Mouse (Mus musculus) midbrain, embryonic 12.5 days (tissue): Measurements from ENCODE around the gene Kpna3. TPM values are rescaled to one million over a fixed set of nuclear protein-coding genes. Genes with fewer than 3 reads are reported as not detected.
A peak's percentile ranks its signal among the peaks of the same experiment; 100 is the strongest.

Source experiments
- ATAC-seq: fragments of 200-750 bp; cut with Nextera tagmentation; 2 replicates; pipeline ENCODE4 v1.8.0; 2017; ENCODE audit warnings: low read depth, moderate TSS enrichment, moderate library complexity; ENCODE audit not compliant: low FRiP score
- H3K27ac ChIP-seq: fragments of 300-500 bp; sonication (generic); replicated peaks from 2 replicates; pipeline ENCODE4 v1.5.1; 2016; ENCODE audit warnings: mild to moderate bottlenecking
- H3K27me3 ChIP-seq: fragments of 300-500 bp; sonication (generic); 2 replicates; pipeline ENCODE4 v1.6.1; 2016; ENCODE audit warnings: mild to moderate bottlenecking
- H3K36me3 ChIP-seq: fragments of 300-500 bp; sonication (generic); 2 replicates; pipeline ENCODE4 v1.6.1; 2016
- H3K4me1 ChIP-seq: fragments of 300-500 bp; sonication (generic); 2 replicates; pipeline ENCODE4 v1.6.1; 2016
- H3K4me2 ChIP-seq: fragments of 300-500 bp; sonication (generic); replicated peaks from 2 replicates; pipeline ENCODE4 v1.6.1; 2016; ENCODE audit warnings: mild to moderate bottlenecking, moderate library complexity
- H3K4me3 ChIP-seq: fragments of 300-500 bp; sonication (generic); 2 replicates; pipeline ENCODE4 v1.5.1; 2016; ENCODE audit warnings: mild to moderate bottlenecking
- H3K9ac ChIP-seq: fragments of 300-500 bp; sonication (generic); replicated peaks from 2 replicates; pipeline ENCODE4 v1.6.1; 2016; ENCODE audit warnings: mild to moderate bottlenecking, moderate library complexity
- H3K9me3 ChIP-seq: fragments of 300-500 bp; sonication (generic); 2 replicates; pipeline ENCODE4 v1.6.1; 2016; ENCODE audit warnings: mild to moderate bottlenecking
- WGBS: fragments of 180-500 bp; shearing (Covaris S2); methylation state at CpG from one replicate; pipeline ENCODE4 v1.1.7; 2016; 5-methylcytosine and 5-hydroxymethylcytosine counted together
- polyA plus RNA-seq: library from polyadenylated mRNA; unstranded; fragments of >200 nt; fragmentation: Nextera tagmentation; extraction: Ambion mirVana; gene quantifications from 2 replicates; pipeline ENCODE4 v1.2.1, GENCODE M21; 2016

The Kpna3 gene
- polyA plus RNA-seq = 86.3 and 89.3 TPM in 2 replicates

DNA sequence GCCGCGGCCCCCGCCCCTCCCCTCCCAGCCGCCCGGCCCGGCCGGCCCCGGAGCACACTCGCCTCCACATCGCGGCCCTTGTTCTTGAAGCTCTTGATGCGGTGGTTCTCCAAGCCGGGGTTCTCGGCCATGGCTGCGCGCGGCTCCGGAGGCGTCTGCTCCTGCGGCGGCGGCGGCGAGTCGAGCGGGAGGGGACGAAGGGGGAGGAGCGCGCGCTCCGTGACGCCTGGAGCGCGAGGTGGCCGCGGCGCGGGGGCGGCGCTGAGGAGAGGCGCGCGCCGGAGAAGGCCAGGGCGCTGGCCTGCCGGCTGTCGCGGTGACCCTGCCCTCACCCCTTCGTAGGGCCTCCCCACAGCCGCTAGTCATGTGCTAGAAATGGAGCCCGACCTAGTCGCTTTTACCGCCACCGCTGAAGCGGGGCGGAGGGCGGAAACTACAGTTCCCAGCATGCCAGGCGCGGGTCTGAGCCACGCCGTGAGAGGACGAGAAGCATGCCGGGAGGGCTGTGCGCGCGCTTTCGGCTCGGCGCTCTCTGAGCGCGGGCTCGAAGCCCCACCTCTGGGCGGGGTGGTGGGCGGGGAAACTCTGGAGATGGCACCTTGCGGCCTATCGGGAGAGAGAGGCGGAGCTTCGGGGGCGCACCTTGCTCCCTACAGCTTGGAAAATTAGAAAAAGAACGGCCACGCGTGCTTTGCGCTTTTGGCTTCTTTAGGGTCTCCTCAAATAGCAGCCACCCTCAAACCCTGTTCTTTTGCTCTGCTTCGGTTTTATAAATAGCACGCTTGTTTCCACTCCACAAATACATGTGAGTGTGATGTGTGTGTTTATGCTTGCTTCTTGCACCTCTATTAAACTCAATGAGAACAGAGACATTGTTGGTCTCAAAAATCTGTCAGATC lies at the start of gene Kpna3:
Kpna3 (minus strand) TSS at position 214 of the 899 bp plus-strand sequence.
- WGBS = under 1% methylated on average over 70 of the region's 85 CpGs
- Histone ChIP-seq H3K27ac (peak within 1 kb of the TSS; percentile 99), H3K27me3 (no peaks in the 10 kb centered on the region), H3K9ac (peak within 1 kb of the TSS; percentile 97), H3K36me3 (no peaks in the 10 kb centered on the region), H3K9me3 (no peaks in the 10 kb centered on the region), H3K4me1 (peaks cover 18% of the 10 kb centered on the region), H3K4me3 (peak within 1 kb of the TSS; percentile 94), H3K4me2 (peak within 1 kb of the TSS; percentile 69)
- peak; percentile 97 for ATAC-seq

DNA sequence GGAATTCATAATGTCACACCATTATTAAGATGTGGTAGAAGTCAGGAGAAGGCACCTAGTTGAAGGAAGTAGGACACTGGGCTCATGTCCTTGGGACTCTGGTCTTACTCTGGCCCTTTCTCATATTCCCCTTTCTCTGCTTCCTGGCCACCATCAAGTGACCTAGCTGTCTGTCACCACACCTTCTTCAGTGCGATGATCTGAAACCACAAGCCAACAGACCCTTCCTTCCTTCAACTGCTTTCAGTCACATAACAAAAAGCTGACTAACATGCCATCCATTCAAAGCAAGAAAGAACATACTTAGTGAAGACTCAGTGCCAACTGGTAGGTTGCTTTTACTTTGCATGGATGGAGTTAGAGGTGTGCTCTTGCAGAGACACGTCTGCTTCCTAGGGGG lies 20.7 kb upstream of the Kpna3 start:
- Histone ChIP-seq H3K4me2 (no peak overlapping the region), H3K27me3 (no peaks in the 10 kb centered on the region), H3K4me1 (no peaks in the 10 kb centered on the region), H3K27ac (no peak overlapping the region), H3K36me3 (no peaks in the 10 kb centered on the region), H3K9ac (no peak overlapping the region), H3K4me3 (no peak overlapping the region), H3K9me3 (no peaks in the 10 kb centered on the region)
- ATAC-seq = no peak
- 79% methylated on average over 2 of the region's 2 CpGs for WGBS

- Histone ChIP-seq H3K4me3 (no peak overlapping the region), H3K4me2 (no peak overlapping the region), H3K9me3 (no peaks in the 10 kb centered on the region), H3K36me3 (no peaks in the 10 kb centered on the region), H3K27me3 (no peaks in the 10 kb centered on the region), H3K9ac (no peak overlapping the region), H3K27ac (no peak overlapping the region), H3K4me1 (no peaks in the 10 kb centered on the region)
- 63% methylated on average over 6 of the region's 6 CpGs for WGBS
- ATAC-seq = no peak
Observed at GRCm38 (mm10) chr14:61457468-61457867, 17.8 kb upstream of the Kpna3 start.

- H3K4me3 ChIP-seq = no peak overlapping the region
- no peak overlapping the region for H3K9ac ChIP-seq
- no peak for ATAC-seq
- no peak overlapping the region for H3K4me2 ChIP-seq
- WGBS = 65% methylated on average over 3 of the region's 3 CpGs
- no peak overlapping the region for H3K27ac ChIP-seq
- H3K36me3 ChIP-seq = no peaks in the 10 kb centered on the region
- H3K4me1 ChIP-seq = no peaks in the 10 kb centered on the region
- no peaks in the 10 kb centered on the region for H3K9me3 ChIP-seq
- H3K27me3 ChIP-seq = no peaks in the 10 kb centered on the region
Observed at GRCm38 (mm10) chr14:61455571-61455970, 15.9 kb upstream of the Kpna3 start.

DNA sequence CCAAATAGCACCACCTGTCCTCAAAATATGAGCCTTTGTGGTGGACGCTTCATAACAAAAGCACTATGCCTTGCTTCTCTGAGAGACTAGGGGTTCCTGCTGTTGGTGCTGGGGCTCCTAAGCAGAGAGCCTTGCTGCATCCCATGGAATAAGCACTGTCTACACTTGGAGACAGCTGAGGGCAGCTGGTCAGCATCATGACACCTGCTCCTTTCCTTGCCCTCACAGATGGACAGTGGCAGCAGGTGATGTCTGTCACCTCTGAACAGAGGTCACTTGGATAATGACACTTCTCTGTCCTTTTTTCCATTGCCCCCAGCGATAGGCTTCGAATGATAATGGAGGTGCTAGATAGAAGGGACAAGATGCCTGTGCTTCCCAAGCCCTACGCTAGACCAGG lies 13.4 kb upstream of the Kpna3 start:
- Histone ChIP-seq H3K27ac (no peak overlapping the region), H3K36me3 (no peaks in the 10 kb centered on the region), H3K27me3 (no peaks in the 10 kb centered on the region), H3K4me2 (no peak overlapping the region), H3K9me3 (no peaks in the 10 kb centered on the region), H3K4me1 (no peaks in the 10 kb centered on the region), H3K4me3 (no peak overlapping the region), H3K9ac (no peak overlapping the region)
- 88% methylated on average over 4 of the region's 4 CpGs for WGBS
- no peak for ATAC-seq

DNA sequence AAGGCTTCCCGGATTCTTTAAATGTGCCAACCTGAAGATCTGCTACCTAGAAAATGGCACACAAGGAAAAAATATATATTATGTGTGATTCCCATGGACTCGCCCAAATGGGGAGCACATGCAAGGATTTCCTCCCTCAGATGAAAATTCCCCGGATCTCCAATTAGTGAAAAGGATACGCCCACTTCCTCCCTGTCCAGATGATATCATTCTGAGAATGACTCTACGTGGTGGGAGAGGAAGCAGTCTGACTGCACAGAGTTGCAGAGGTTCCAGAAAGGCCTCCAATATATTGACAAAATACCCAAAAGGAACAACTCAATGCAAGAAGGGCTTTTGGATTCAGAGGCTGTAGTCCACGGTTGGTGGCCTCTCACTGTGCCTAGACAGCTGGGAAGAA lies 12.8 kb upstream of the Kpna3 start:
- H3K9me3 ChIP-seq = no peaks in the 10 kb centered on the region
- no peaks in the 10 kb centered on the region for H3K4me1 ChIP-seq
- H3K4me2 ChIP-seq = no peak overlapping the region
- H3K4me3 ChIP-seq = no peak overlapping the region
- H3K27me3 ChIP-seq = no peaks in the 10 kb centered on the region
- no peak overlapping the region for H3K9ac ChIP-seq
- no peak for ATAC-seq
- no peak overlapping the region for H3K27ac ChIP-seq
- H3K36me3 ChIP-seq = no peaks in the 10 kb centered on the region
- 76% methylated on average over 6 of the region's 6 CpGs for WGBS

- ATAC-seq = no peak
- WGBS = 91% methylated on average over 6 of the region's 6 CpGs
- no peaks in the 10 kb centered on the region for H3K36me3 ChIP-seq
- no peak overlapping the region for H3K4me2 ChIP-seq
- H3K27ac ChIP-seq = no peak overlapping the region
- H3K9me3 ChIP-seq = no peaks in the 10 kb centered on the region
- no peaks in the 10 kb centered on the region for H3K27me3 ChIP-seq
- H3K9ac ChIP-seq = no peak overlapping the region
- H3K4me3 ChIP-seq = no peak overlapping the region
- no peaks in the 10 kb centered on the region for H3K4me1 ChIP-seq
Observed at GRCm38 (mm10) chr14:61447775-61448174, 8.1 kb upstream of the Kpna3 start.

- Histone ChIP-seq H3K9ac (peak overlapping the region; percentile 97), H3K4me3 (peak overlapping the region; percentile 94), H3K4me2 (peak overlapping the region; percentile 69), H3K27ac (peak overlapping the region; percentile 99), H3K27me3 (no peaks in the 10 kb centered on the region), H3K4me1 (peaks cover 18% of the 10 kb centered on the region), H3K9me3 (no peaks in the 10 kb centered on the region), H3K36me3 (no peaks in the 10 kb centered on the region)
- under 1% methylated on average over 42 of the region's 62 CpGs for WGBS
- peak; percentile 73 for ATAC-seq
Observed at GRCm38 (mm10) chr14:61439141-61439660, 473 bp downstream of the Kpna3 start.

DNA sequence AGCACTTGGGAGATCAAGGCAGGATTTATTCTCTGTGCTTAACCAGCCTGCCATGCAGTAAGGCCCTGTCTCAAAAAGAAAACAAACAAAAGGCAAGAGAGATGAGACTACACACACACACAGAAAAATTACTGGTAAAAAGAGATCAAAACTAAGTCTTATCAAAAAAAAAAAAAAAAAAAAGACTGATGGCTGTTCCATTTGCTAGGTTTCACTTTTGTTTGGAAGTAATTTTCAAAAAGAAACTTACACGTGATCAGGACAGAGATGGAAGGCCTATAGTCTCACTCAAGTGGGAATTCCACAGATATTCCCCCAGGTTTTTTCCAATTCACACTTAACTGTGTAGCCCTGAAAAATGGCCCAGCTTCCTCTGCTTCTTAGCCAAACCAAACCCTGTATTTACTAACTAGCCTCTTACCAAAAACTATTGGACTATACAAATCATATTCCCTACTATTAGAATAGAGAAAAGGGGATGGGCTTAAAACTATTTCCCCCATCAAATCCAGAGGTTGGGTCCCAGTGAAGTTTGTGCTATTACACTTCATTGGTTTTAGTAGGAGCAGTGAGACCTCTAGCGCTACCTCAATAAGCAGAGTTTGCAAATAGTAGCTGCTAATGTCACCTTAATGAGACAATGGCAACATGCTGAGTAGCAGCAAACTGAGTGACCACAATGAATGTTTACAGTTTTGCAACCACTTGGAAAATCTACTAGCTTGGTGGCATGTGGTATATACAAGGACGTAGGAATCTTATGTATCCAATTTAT lies 1.3 kb downstream of the Kpna3 start:
- peak overlapping the region; percentile 94 for H3K4me3 ChIP-seq
- H3K9me3 ChIP-seq = no peaks in the 10 kb centered on the region
- peak overlapping the region; percentile 99; the same call in 1 of the 2 replicates for H3K27ac ChIP-seq
- H3K36me3 ChIP-seq = no peaks in the 10 kb centered on the region
- 9% methylated on average over 3 of the region's 3 CpGs for WGBS
- ATAC-seq = no peak
- H3K4me1 ChIP-seq = peaks cover 23% of the 10 kb centered on the region
- no peaks in the 10 kb centered on the region for H3K27me3 ChIP-seq
- H3K4me2 ChIP-seq = peak overlapping the region; percentile 69
- H3K9ac ChIP-seq = peak overlapping the region; percentile 97

DNA sequence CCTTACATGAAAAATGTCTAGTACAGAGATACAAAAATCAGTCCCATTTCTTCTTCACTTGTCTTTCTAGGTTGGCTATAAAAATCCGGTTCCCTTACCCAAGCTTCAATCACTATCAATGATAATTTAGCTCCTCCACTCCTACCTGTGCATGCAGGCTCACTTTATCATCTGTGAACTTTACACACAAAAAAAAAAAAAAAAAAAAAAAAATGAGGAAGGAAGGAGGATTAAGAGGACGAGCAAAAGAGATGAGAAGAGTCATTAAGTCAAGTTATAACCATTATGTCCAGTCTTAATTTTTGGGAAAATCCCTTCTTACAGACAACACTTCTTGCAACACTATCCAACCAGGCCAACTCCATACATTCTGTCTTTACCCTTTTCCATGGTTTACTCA lies 2.8 kb downstream of the Kpna3 start:
- Histone ChIP-seq H3K4me2 (no peak overlapping the region), H3K9me3 (no peaks in the 10 kb centered on the region), H3K27ac (no peak overlapping the region), H3K4me3 (no peak overlapping the region), H3K36me3 (no peaks in the 10 kb centered on the region), H3K27me3 (no peaks in the 10 kb centered on the region), H3K4me1 (peaks cover 30% of the 10 kb centered on the region), H3K9ac (no peak overlapping the region)
- ATAC-seq = no peak
- 89% methylated on average over 2 of the region's 2 CpGs for WGBS

- H3K27ac ChIP-seq = no peak overlapping the region
- no peak overlapping the region for H3K9ac ChIP-seq
- no peak overlapping the region for H3K4me3 ChIP-seq
- H3K27me3 ChIP-seq = no peaks in the 10 kb centered on the region
- 74% methylated on average over 3 of the region's 3 CpGs for WGBS
- no peak for ATAC-seq
- H3K4me1 ChIP-seq = peaks cover 6% of the 10 kb centered on the region
- H3K4me2 ChIP-seq = no peak overlapping the region
- no peaks in the 10 kb centered on the region for H3K36me3 ChIP-seq
- H3K9me3 ChIP-seq = no peaks in the 10 kb centered on the region
Observed at GRCm38 (mm10) chr14:61428126-61428787, 11.4 kb downstream of the Kpna3 start.
